Mouse (Mus musculus): Measurements from ENCODE around the gene Depdc1b.

Gene Depdc1b

GRCm38 (mm10) chr13:108315702-108316486 is at the start of gene Depdc1b:
TSS of gene Depdc1b (plus strand) at chr13:108316332.
- DNase-seq (ENCODE audit: low read depth, low spot score), result peak; percentile 78

DNA sequence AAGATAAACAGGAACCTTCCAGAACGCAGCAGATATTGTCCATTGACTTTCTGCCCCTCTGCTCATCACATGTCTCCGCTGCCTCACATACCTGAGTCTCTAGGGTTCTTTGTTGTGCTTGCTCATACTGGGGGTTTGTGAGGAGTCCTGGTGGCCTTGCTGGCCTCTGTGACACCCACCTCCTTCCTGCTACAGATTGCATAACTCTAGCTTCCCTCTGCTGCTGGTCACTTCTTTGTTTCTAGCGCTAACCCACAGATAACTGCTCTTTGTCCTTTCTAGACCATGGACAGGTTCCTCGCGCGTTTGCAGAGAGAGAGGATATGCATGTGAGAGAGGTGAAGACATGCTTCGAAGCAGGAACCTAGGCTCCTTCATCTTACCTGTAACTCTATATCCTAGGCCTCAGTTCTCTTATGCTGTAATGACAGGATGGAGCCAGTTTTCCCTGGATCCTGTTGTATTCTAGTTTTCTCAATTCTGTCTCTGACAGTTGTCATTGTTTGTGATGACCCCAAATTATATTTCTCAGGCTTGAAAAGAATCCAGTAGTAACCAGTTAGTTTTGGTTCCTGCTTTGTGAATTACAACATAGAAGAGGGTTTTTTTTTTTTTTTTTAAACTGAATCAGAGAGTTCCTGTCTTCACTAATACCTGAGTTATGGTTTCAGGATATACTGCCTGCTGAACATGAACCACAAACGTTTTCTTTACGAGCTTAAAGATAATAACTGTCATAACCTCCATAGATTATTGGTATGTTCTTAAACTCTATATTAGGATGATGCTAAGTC is 48.1 kb upstream of the Depdc1b start:
- no peak for DNase-seq (ENCODE audit: low read depth, low spot score)

DNA sequence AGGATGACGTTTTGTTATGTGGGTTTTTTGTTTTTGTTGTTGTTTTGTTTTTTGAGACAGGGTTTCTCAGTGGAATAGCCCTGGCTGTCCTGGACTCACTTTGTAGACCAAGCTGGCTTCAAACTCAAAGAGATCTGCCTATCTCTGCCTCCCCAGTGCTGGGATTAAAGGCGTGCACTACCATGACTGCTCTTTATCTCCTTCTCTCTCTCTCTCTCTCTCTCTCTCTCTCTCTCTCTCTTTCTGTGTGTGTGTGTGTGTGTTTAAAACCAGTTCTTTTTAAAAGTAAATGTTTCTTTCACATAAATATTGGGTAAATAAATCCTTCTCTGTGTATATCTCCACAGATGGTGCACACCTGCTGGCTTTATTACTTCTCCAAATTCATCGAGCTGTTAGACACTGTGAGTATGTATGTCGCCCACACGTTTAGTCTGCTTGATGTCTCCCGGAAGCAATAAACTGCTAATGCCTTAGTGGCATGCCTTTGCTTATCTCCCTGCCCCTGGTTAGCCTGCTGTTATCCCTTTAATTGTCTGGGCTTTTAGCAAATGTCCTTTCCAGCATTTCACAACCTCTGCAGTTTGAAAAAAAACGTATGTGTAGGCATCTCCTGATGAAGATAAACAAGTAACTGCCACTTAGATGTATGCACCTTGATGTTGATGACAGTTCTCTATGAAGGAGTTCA is 44.5 kb upstream of the Depdc1b start:
- DNase-seq (ENCODE audit: low read depth, low spot score), result no peak

- no peak for DNase-seq (ENCODE audit: low read depth, low spot score)
These were observed 43.8 kb upstream of the Depdc1b start for GRCm38 (mm10) chr13:108272332-108272731.

GRCm38 (mm10) chr13:108273034-108273433 is 43.1 kb upstream of the Depdc1b start:
- DNase-seq (ENCODE audit: low read depth, low spot score), result no peak

- no peak for DNase-seq (ENCODE audit: low read depth, low spot score)
These were observed 42.7 kb upstream of the Depdc1b start for GRCm38 (mm10) chr13:108273456-108273855.

DNA sequence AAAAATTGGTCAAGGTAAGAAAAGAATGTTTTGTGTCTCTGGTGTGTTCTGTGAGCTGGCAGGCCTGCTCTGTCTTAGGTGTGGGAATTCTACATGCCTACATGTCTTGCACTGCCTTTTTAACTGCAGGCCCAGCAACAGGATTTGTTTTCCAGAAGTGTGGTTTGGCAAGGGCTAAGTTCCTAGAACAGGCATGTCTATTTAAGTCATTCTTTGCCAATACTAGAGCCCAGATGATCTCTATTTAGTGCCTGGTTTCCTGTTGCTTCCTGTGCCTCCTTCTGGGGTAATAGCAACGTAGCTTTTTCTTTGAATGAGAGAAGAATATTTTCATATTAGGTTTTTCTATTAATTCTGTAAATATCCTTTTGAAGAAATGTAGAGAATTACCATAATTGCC is 39.6 kb upstream of the Depdc1b start:
- DNase-seq (ENCODE audit: low read depth, low spot score), result no peak

GRCm38 (mm10) chr13:108277320-108277719 is 38.8 kb upstream of the Depdc1b start:
- no peak for DNase-seq (ENCODE audit: low read depth, low spot score)

DNA sequence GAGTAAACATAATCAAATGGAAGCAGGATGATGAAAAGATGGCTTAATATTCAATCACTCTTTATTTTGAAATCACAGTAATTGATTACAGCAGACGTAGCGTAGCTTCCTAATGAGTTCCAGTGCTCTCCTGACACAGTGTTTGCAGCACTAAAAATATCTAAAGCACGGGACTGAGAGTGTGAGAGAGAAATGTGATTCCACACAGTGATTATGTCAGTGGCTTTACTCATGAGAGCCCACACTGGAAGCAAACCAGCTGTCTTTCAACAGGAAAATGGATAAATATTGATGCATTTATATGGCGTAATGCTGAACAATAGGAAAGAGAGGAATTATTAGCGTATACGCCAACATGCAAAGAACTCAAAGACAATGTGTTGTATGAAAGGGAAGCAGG is 37.5 kb upstream of the Depdc1b start:
- no peak for DNase-seq (ENCODE audit: low read depth, low spot score)

DNA sequence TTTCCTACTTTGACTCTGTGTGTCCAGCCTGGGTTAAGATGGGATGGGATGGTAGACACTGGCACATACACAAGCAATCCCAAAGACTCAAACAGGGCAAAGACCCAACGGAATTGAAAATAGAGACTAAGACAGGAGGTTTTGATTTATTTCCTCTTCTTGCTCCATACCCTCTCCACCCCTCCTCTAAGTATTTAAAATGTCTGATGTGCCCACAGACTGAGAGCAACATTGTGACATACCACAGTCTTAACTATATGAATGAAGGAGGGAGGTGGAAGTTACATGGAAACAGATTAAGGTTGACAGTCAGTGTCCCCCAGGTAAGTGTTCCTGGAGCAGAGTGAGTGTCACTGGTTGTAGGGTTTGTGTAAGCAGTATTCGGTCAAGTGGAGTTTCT is 31.8 kb upstream of the Depdc1b start:
- no peak for DNase-seq (ENCODE audit: low read depth, low spot score)

DNA sequence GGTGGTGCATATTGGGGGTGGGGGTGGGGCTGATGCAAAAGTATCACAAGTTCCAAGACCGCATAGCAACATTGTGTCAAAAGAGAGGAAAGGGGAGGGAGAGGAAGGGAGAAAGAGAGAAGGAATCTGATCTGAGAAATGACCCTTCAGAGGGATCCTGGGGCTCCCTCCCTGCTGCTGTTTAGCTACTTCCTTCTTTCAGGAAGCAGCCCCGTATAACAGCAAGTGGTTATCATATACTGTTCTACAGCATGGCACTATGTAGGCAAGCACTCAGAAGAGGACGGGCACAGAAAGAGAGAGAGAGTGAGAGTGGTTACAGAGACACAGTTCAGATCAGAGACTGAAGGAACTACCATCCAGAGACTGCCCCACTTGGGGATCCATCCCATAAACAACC is 28.2 kb upstream of the Depdc1b start:
- DNase-seq (ENCODE audit: low read depth, low spot score), result no peak

GRCm38 (mm10) chr13:108289436-108289835 is 26.7 kb upstream of the Depdc1b start:
- DNase-seq (ENCODE audit: low read depth, low spot score), result no peak

DNA sequence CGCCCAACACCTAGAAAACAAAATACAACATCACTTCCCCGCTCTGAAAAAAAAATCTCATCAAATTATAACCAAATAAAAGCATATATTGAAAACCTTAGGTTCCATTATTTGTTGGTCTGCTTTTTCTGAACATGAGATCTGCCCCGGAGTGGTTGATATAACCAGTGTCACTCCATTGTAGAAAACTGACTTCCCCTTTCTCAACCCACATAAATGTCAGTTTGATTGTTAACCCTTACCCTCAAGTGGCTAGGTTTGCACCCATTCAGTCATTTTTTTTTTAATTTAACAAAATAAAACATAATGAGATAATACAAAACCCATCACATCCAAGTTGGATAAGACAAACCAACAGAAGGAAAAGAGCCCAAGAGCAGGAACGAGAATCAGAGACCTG is 25.8 kb upstream of the Depdc1b start:
- no peak for DNase-seq (ENCODE audit: low read depth, low spot score)

DNA sequence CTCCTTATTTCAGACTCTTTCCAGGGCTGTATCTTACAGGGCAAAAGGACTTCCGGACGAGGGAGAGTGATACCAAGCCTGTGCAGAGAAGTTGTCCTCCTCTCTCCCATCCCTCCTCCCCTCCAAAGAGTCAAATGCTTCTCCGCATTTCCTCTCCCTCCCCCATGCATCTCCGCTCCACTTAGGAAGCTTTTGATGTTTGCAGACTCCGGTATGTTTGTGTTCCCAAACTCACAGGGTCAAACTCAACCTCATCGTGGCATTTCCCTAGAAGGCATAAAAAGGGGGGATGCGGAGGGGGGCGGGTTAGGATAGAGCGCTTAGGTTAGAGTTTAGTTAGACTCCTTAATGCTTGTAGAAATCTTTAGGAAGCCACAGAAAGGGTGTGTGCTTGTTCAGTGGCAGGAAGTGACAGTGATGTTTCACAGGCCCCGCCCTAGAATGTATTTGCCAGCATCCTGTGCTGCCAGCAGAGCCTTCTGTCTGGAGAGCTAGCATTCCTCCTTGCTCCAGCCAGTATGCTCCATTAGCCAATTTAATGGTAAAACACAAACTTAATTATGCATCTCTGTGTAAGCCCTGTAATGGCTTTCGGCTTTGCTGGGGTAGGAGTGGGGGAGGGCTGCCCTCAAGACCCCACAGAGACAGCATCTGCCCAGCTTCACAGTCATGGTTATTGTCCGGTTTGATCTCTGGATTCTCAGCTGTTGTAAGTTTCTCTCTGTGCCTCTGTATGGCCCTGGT is 18.6 kb upstream of the Depdc1b start:
- DNase-seq (ENCODE audit: low read depth, low spot score), result no peak

GRCm38 (mm10) chr13:108298241-108298640 is 17.9 kb upstream of the Depdc1b start:
- no peak for DNase-seq (ENCODE audit: low read depth, low spot score)

DNA sequence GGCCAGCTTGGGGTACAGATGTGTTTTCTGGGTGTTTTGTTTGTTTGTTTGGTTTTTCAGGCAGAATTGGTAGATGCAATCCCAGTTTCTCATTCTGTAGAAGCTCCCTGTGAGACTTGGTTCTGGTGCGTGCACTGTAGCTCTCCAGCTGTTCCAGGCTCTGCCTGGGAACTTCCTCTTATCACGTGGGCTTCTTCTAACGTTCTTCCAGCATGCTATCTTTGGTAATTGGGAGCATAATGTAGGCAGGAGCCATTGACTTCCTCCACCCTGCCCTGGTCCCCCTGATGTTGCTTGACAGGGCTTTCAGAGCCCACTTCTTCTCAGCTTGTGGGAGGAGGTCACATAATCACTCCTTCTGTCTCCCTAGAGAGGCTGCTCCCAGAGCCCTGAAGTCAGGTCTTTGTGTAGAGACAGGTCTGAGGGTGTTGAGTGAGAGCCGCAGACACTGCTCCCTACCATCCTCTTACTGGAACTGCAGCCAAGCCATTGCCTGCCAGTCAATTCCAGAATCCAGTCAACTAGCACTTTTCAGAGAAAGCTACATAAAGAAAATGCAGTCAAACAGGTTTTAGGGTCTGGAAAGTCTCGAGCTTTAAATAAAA is 15.7 kb upstream of the Depdc1b start:
- DNase-seq (ENCODE audit: low read depth, low spot score), result no peak

GRCm38 (mm10) chr13:108301411-108301810 is 14.7 kb upstream of the Depdc1b start:
- peak; percentile 76 for DNase-seq (ENCODE audit: low read depth, low spot score)

GRCm38 (mm10) chr13:108302957-108303675 is 13.0 kb upstream of the Depdc1b start:
- no peak for DNase-seq (ENCODE audit: low read depth, low spot score)

- DNase-seq (ENCODE audit: low read depth, low spot score), result no peak
These were observed 12.3 kb upstream of the Depdc1b start for GRCm38 (mm10) chr13:108303841-108304240.

DNA sequence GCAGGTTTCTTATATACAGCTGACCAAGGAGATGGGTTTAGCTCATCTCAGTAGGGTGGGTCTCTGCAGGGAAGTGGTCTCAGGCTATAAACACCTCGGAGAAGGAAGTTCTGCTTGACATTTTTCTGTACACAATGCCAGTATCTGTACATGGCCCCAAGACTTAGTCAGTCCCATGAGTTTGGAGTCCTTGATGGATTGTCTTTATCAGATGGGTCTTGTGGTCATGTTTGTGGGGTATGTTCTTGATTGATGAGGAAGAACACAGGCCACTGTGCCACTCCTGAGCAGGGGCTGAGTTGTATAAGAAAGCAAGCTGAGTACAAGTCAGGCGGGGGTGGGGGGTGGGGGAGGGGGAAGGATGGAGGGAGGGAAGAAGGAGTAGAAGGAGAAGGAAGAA is 11.5 kb upstream of the Depdc1b start:
- no peak for DNase-seq (ENCODE audit: low read depth, low spot score)

GRCm38 (mm10) chr13:108316487-108316903 is 363 bp downstream of the Depdc1b start:
- no peak for DNase-seq (ENCODE audit: low read depth, low spot score)

Data from telencephalon, adult 2 months (tissue).